Comparison of ENCODE assay signal across 38 mouse cellular contexts in the genomic region with DNA sequence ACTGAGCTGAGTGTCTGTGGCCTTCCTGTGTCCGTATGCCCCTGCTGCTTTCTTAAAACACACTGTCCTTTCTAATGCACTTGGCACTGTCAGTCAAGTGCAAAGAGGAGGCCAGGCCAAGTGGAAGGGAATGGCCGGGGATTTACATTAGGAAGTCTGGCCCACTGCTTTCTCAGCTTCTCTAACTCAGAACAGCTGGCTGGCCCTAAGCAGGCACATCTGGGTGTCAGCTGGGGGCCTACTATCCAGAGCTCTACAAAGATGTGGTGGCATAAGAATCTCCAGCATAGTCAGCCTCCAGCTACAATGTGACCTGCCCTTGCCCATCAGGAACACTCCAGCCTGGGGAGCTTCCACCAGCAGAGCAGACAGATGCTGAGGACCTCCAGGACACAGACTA. TPM values are rescaled to one million over a fixed set of nuclear protein-coding genes. Genes with fewer than 3 reads are reported as not detected.
DNase-seq lines count a peak whose midpoint lies in the region; ATAC-seq and TF ChIP-seq lines count a peak whose summit lies in the region.
"Had no signal": no experiment of that assay in that cellular context is flagged by ENCODE, and none has a peak within 500 bp of the region (broad histone marks: within the 10 kb centered on the region; RNA-seq: fewer than 3 reads in every experiment).

No protein-coding gene starts in this region.

- no peak for ATAC-seq in embryonic facial prominence, embryonic 11.5 days (replicated peaks; ENCODE audit: insufficient number of reproducible peaks, low FRiP score, low TSS enrichment, low read depth)
- no peak for ATAC-seq in neural tube, embryonic 11.5 days (ENCODE audit: insufficient read depth, low FRiP score, low TSS enrichment)
- peak; percentile 53 for ATAC-seq in limb, embryonic 14.5 days (ENCODE audit: low FRiP score, low read depth)
- ATAC-seq: CD4-positive, CD25-positive, alpha-beta regulatory T cell, adult 4 months; forebrain, embryonic 15.5 days; hindbrain, embryonic 16.5 days; intestine, embryonic 15.5 days; liver, embryonic 12.5 days; liver, postnatal 0 days; midbrain, embryonic 13.5 days had no signal

- H3K9me3 ChIP-seq in embryonic facial prominence, embryonic 11.5 days (replicated peaks; ENCODE audit: control insufficient read depth, low read length): no peaks in the 10 kb centered on the region
- H3K9me3 ChIP-seq in embryonic facial prominence, embryonic 10.5 days: no peaks in the 10 kb centered on the region
- H3K9me3 ChIP-seq in neural tube, embryonic 11.5 days (ENCODE audit: control insufficient read depth, low read length): no peaks in the 10 kb centered on the region
- H3K9me3 ChIP-seq in limb, embryonic 14.5 days (ENCODE audit: control insufficient read depth, low read length): no peaks in the 10 kb centered on the region
- H3K9me3 ChIP-seq: forebrain, embryonic 10.5 days; forebrain, embryonic 15.5 days; heart, embryonic 12.5 days; intestine, embryonic 15.5 days; limb, embryonic 12.5 days; liver, embryonic 12.5 days; midbrain, embryonic 13.5 days; neural tube, embryonic 12.5 days had no signal

- WGBS in embryonic facial prominence, embryonic 11.5 days: 45% methylated on average over 2 of the region's 2 CpGs
- WGBS in embryonic facial prominence, embryonic 10.5 days: 57% methylated on average over 2 of the region's 2 CpGs
- WGBS in neural tube, embryonic 11.5 days: 61% methylated on average over 2 of the region's 2 CpGs
- WGBS in limb, embryonic 14.5 days: 31% methylated on average over 2 of the region's 2 CpGs

- H3K36me3 ChIP-seq in embryonic facial prominence, embryonic 11.5 days (replicated peaks; ENCODE audit: control insufficient read depth, insufficient read depth, low read depth, low read length): no peaks in the 10 kb centered on the region
- H3K36me3 ChIP-seq in embryonic facial prominence, embryonic 10.5 days (replicated peaks): no peaks in the 10 kb centered on the region
- H3K36me3 ChIP-seq in neural tube, embryonic 11.5 days (ENCODE audit: control insufficient read depth, insufficient read depth, low read length): no peaks in the 10 kb centered on the region
- no peaks in the 10 kb centered on the region for H3K36me3 ChIP-seq in limb, embryonic 14.5 days (ENCODE audit: control insufficient read depth, insufficient read depth, low read length)
- H3K36me3 ChIP-seq: forebrain, embryonic 10.5 days; forebrain, embryonic 15.5 days; heart, embryonic 12.5 days; intestine, embryonic 15.5 days; limb, embryonic 12.5 days; liver, embryonic 12.5 days; midbrain, embryonic 13.5 days; neural tube, embryonic 12.5 days had no signal

- no peak overlapping the region for H3K27ac ChIP-seq in embryonic facial prominence, embryonic 11.5 days (replicated peaks; ENCODE audit: low read depth, low read length)
- H3K27ac ChIP-seq in embryonic facial prominence, embryonic 10.5 days (replicated peaks): no peak overlapping the region
- H3K27ac ChIP-seq in neural tube, embryonic 11.5 days (ENCODE audit: low read depth, low read length): no peak overlapping the region
- H3K27ac ChIP-seq in limb, embryonic 14.5 days (replicated peaks; ENCODE audit: low read depth, low read length): no peak overlapping the region
- H3K27ac ChIP-seq: forebrain, embryonic 10.5 days; forebrain, embryonic 15.5 days; heart, adult 2 months; intestine, embryonic 15.5 days; limb, embryonic 12.5 days; liver, embryonic 12.5 days; midbrain, embryonic 13.5 days; neural tube, embryonic 12.5 days had no signal

- no peaks in the 10 kb centered on the region for H3K4me1 ChIP-seq in embryonic facial prominence, embryonic 11.5 days (ENCODE audit: control insufficient read depth, insufficient read depth, low read length)
- peaks cover 3% of the 10 kb centered on the region; the same call in 1 of the 2 replicates for H3K4me1 ChIP-seq in embryonic facial prominence, embryonic 10.5 days
- H3K4me1 ChIP-seq in neural tube, embryonic 11.5 days (ENCODE audit: control insufficient read depth, insufficient read depth, low read length): no peaks in the 10 kb centered on the region
- no peaks in the 10 kb centered on the region for H3K4me1 ChIP-seq in limb, embryonic 14.5 days (ENCODE audit: control insufficient read depth, insufficient read depth, low read length)
- H3K4me1 ChIP-seq: forebrain, embryonic 10.5 days; forebrain, embryonic 15.5 days; heart, embryonic 12.5 days; intestine, embryonic 15.5 days; liver, embryonic 12.5 days; midbrain, embryonic 13.5 days; neural tube, embryonic 12.5 days had no signal

- TF ChIP-seq POLR2A in limb, embryonic 14.5 days (IDR thresholded peaks at IDR 0.05; ENCODE audit: borderline replicate concordance, extremely low read depth, insufficient read depth, insufficient read length): no peak

- H3K9ac ChIP-seq in embryonic facial prominence, embryonic 11.5 days (replicated peaks; ENCODE audit: low read length): no peak overlapping the region
- H3K9ac ChIP-seq in neural tube, embryonic 11.5 days (ENCODE audit: low read length): no peak overlapping the region
- H3K9ac ChIP-seq in limb, embryonic 14.5 days (ENCODE audit: low read depth, low read length, severe bottlenecking): no peak overlapping the region
- H3K9ac ChIP-seq: forebrain, embryonic 15.5 days; heart, embryonic 12.5 days; intestine, embryonic 15.5 days; limb, embryonic 12.5 days; liver, embryonic 12.5 days; liver, postnatal 0 days; midbrain, embryonic 13.5 days; neural tube, embryonic 12.5 days had no signal

- no peak overlapping the region for H3K4me2 ChIP-seq in embryonic facial prominence, embryonic 11.5 days (ENCODE audit: low read depth, low read length)
- H3K4me2 ChIP-seq in neural tube, embryonic 11.5 days (ENCODE audit: low read depth): no peak overlapping the region
- no peak overlapping the region for H3K4me2 ChIP-seq in limb, embryonic 14.5 days (replicated peaks; ENCODE audit: low read depth, low read length, severe bottlenecking)
- H3K4me2 ChIP-seq: forebrain, embryonic 15.5 days; heart, embryonic 12.5 days; intestine, embryonic 15.5 days; limb, embryonic 12.5 days; liver, embryonic 12.5 days; midbrain, embryonic 13.5 days; neural tube, embryonic 12.5 days had no signal

- no peaks in the 10 kb centered on the region for H3K27me3 ChIP-seq in embryonic facial prominence, embryonic 11.5 days (ENCODE audit: control insufficient read depth, insufficient read depth, low read length)
- H3K27me3 ChIP-seq in embryonic facial prominence, embryonic 10.5 days (replicated peaks; ENCODE audit: low read depth, poor library complexity, severe bottlenecking): no peaks in the 10 kb centered on the region
- H3K27me3 ChIP-seq in neural tube, embryonic 11.5 days (ENCODE audit: control insufficient read depth, insufficient read depth, low read length): no peaks in the 10 kb centered on the region
- no peaks in the 10 kb centered on the region for H3K27me3 ChIP-seq in limb, embryonic 14.5 days (ENCODE audit: control insufficient read depth, insufficient read depth, low read length)
- H3K27me3 ChIP-seq: forebrain, embryonic 15.5 days; heart, embryonic 12.5 days; intestine, embryonic 15.5 days; limb, embryonic 12.5 days; midbrain, embryonic 13.5 days; neural tube, embryonic 12.5 days had no signal

- H3K4me3 ChIP-seq in embryonic facial prominence, embryonic 11.5 days (ENCODE audit: low read depth, low read length): no peak overlapping the region
- no peak overlapping the region for H3K4me3 ChIP-seq in embryonic facial prominence, embryonic 10.5 days
- H3K4me3 ChIP-seq in neural tube, embryonic 11.5 days (ENCODE audit: low read depth, low read length): no peak overlapping the region
- H3K4me3 ChIP-seq in limb, embryonic 14.5 days (replicated peaks; ENCODE audit: low read length): no peak overlapping the region
- H3K4me3 ChIP-seq: forebrain, embryonic 10.5 days; forebrain, embryonic 15.5 days; heart, adult 2 months; heart, embryonic 12.5 days; intestine, embryonic 15.5 days; limb, embryonic 12.5 days; liver, embryonic 12.5 days; midbrain, embryonic 13.5 days; neural tube, embryonic 12.5 days had no signal

- peak; percentile 43 for DNase-seq in embryonic facial prominence, embryonic 11.5 days (ENCODE audit: low spot score)
- no peak for DNase-seq in embryonic facial prominence, embryonic 10.5 days (ENCODE audit: low spot score)
- peak; percentile 42 for DNase-seq in neural tube, embryonic 11.5 days (ENCODE audit: low spot score)
- no peak for DNase-seq in neural tube, embryonic 10.5 days (ENCODE audit: extremely low spot score, low spot score)
- DNase-seq in limb, embryonic 14.5 days (ENCODE audit: low spot score): peak; percentile 54
- no peak for DNase-seq in frontal cortex, postnatal 36 days (ENCODE audit: low spot score in 2 of 2)
- no peak for DNase-seq in adrenal gland, postnatal 25 days
- DNase-seq: adrenal gland, adult 8-10 months; cerebellum, adult 8-10 months; cerebellum, postnatal 25 days; heart, adult 2 months; heart, postnatal 4 days; kidney, adult 9 months; kidney, postnatal 10 days; layer of hippocampus, adult 9-11 months; liver, postnatal 0 days; lung, postnatal 36 days; right cerebral cortex, adult 18-20 months; spleen, adult 18-20 months; thymus, adult 2 months; thymus, postnatal 36 days had no signal

RNA-seq across cellular contexts. Expression of gene Uroc1, which starts 16.9 kb away (rescaled TPM):
- not detected in 2 replicates for polyA plus RNA-seq in embryonic facial prominence, embryonic 11.5 days (2014; fragmentation: Nextera tagmentation; extraction: Ambion mirVana)
- 0.04 TPM in 1 of 2 replicates, not detected in the other for polyA plus RNA-seq in embryonic facial prominence, embryonic 10.5 days (2016; fragmentation: Nextera tagmentation; extraction: Ambion mirVana)
- not detected in 2 replicates for polyA plus RNA-seq in neural tube, embryonic 11.5 days (2014; fragmentation: Nextera tagmentation; extraction: Ambion mirVana)
- 0.04 and 0.06 TPM in 2 replicates for polyA plus RNA-seq in limb, embryonic 14.5 days (2012; rRNA removed)
- 0.08 and 0.12 TPM in 2 replicates for polyA plus RNA-seq in limb, embryonic 14.5 days (2014; fragmentation: Nextera tagmentation; extraction: Ambion mirVana)
- total RNA-seq in adrenal gland, postnatal 25 days (2021): 0.09 and 3.0 TPM in 2 replicates
- total RNA-seq: heart, adult 2 months; heart, postnatal 4 days; left cerebral cortex, postnatal 10 days; megakaryocyte, adult 5-6 weeks; monocyte, adult 5-6 weeks had no signal
- polyA plus RNA-seq: CD4-positive, CD25-positive, alpha-beta regulatory T cell, adult 4 months; forebrain, embryonic 10.5 days; forebrain, embryonic 15.5 days; heart, adult 2 months; heart, embryonic 12.5 days; heart, postnatal 0 days; midbrain, embryonic 13.5 days; neural tube, embryonic 12.5 days had no signal

RNA-seq across cellular contexts. Expression of gene Zxdc, which starts 19.3 kb away (rescaled TPM):
- polyA plus RNA-seq in embryonic facial prominence, embryonic 11.5 days (2014; fragmentation: Nextera tagmentation; extraction: Ambion mirVana): 7.6 and 10.7 TPM in 2 replicates
- polyA plus RNA-seq in embryonic facial prominence, embryonic 10.5 days (2016; fragmentation: Nextera tagmentation; extraction: Ambion mirVana): 6.0 and 7.2 TPM in 2 replicates
- 11.5 and 15.1 TPM in 2 replicates for polyA plus RNA-seq in neural tube, embryonic 11.5 days (2014; fragmentation: Nextera tagmentation; extraction: Ambion mirVana)
- polyA plus RNA-seq in limb, embryonic 14.5 days (2012; rRNA removed): 15.1 and 18.0 TPM in 2 replicates
- polyA plus RNA-seq in limb, embryonic 14.5 days (2014; fragmentation: Nextera tagmentation; extraction: Ambion mirVana): 12.4 and 13.5 TPM in 2 replicates
- 23.0 and 24.6 TPM in 2 replicates for total RNA-seq in adrenal gland, postnatal 25 days (2021)

RNA-seq across cellular contexts. Expression of gene Chst13, which starts 25.0 kb away (rescaled TPM):
- not detected in 2 replicates for polyA plus RNA-seq in embryonic facial prominence, embryonic 11.5 days (2014; fragmentation: Nextera tagmentation; extraction: Ambion mirVana)
- polyA plus RNA-seq in embryonic facial prominence, embryonic 10.5 days (2016; fragmentation: Nextera tagmentation; extraction: Ambion mirVana): 0.09 and 0.11 TPM in 2 replicates
- polyA plus RNA-seq in neural tube, embryonic 11.5 days (2014; fragmentation: Nextera tagmentation; extraction: Ambion mirVana): not detected in 2 replicates
- polyA plus RNA-seq in limb, embryonic 14.5 days (2012; rRNA removed): 0.59 and 1.4 TPM in 2 replicates
- polyA plus RNA-seq in limb, embryonic 14.5 days (2014; fragmentation: Nextera tagmentation; extraction: Ambion mirVana): 0.91 and 0.94 TPM in 2 replicates
- not detected in 2 replicates for total RNA-seq in adrenal gland, postnatal 25 days (2021)
- total RNA-seq: gastrocnemius, adult 8-10 months; gastrocnemius, postnatal 4 days; heart, adult 2 months; heart, postnatal 4 days; left cerebral cortex, postnatal 10 days had no signal
- polyA plus RNA-seq: CD4-positive, CD25-positive, alpha-beta regulatory T cell, adult 4 months; forebrain, embryonic 10.5 days; forebrain, embryonic 15.5 days; heart, postnatal 0 days; limb, embryonic 12.5 days; midbrain, embryonic 13.5 days; neural tube, embryonic 12.5 days had no signal

RNA-seq across cellular contexts. Expression of gene BC048671, which starts 49.0 kb away (rescaled TPM):
- polyA plus RNA-seq in embryonic facial prominence, embryonic 11.5 days (2014; fragmentation: Nextera tagmentation; extraction: Ambion mirVana): not detected in 2 replicates
- not detected in 2 replicates for polyA plus RNA-seq in embryonic facial prominence, embryonic 10.5 days (2016; fragmentation: Nextera tagmentation; extraction: Ambion mirVana)
- not detected in 2 replicates for polyA plus RNA-seq in neural tube, embryonic 11.5 days (2014; fragmentation: Nextera tagmentation; extraction: Ambion mirVana)
- not detected in 2 replicates for polyA plus RNA-seq in limb, embryonic 14.5 days (2012; rRNA removed)
- polyA plus RNA-seq in limb, embryonic 14.5 days (2014; fragmentation: Nextera tagmentation; extraction: Ambion mirVana): not detected in 2 replicates
- not detected in 2 replicates for total RNA-seq in adrenal gland, postnatal 25 days (2021)
- total RNA-seq: adrenal gland, adult 8-10 months; gastrocnemius, adult 8-10 months; gastrocnemius, postnatal 4 days; heart, adult 2 months; heart, postnatal 4 days; left cerebral cortex, postnatal 10 days; megakaryocyte, adult 5-6 weeks; monocyte, adult 5-6 weeks had no signal
- polyA plus RNA-seq: CD4-positive, CD25-positive, alpha-beta regulatory T cell, adult 4 months; forebrain, embryonic 10.5 days; forebrain, embryonic 15.5 days; heart, embryonic 12.5 days; heart, postnatal 0 days; hindbrain, embryonic 16.5 days; intestine, embryonic 15.5 days; limb, embryonic 12.5 days; liver, embryonic 12.5 days; liver, postnatal 0 days; lung, embryonic 16.5 days; midbrain, embryonic 13.5 days; neural tube, embryonic 12.5 days; thymus, adult 2 months had no signal

Comparison
In these comparisons a context has a peak if more than half of its experiments do, and no peak if none do; other contexts are left out.
1. DNase-seq: peak in embryonic facial prominence, embryonic 11.5 days (single experiment), neural tube, embryonic 11.5 days (single experiment) and limb, embryonic 14.5 days (single experiment); none in embryonic facial prominence, embryonic 10.5 days (single experiment), neural tube, embryonic 10.5 days (single experiment), frontal cortex, postnatal 36 days (0 of 2) and adrenal gland, postnatal 25 days (single experiment).